Mouse (Mus musculus) cerebellum, postnatal 25 days (tissue): ENCODE data around the gene 4930583I09Rik.

Experiments used
- DNase-seq, 2 experiments: peaks; one replicate each; pipeline ENCODE4 v3.0.0; 2021; ENCODE audit warnings: mixed read lengths in 2 of 2

4930583I09Rik gene

GRCm38 (mm10) chr17:64835928-64836327 lies at the start of gene 4930583I09Rik:
Gene 4930583I09Rik, minus strand, starts transcription at chr17:64836071.
- peak in 1 of 2 experiments; percentile 17 for DNase-seq

GRCm38 (mm10) chr17:64876111-64876510 lies 40.2 kb upstream of the 4930583I09Rik start:
- DNase-seq, result peak; percentile 33 to 39

- peak; percentile 29 to 57 for DNase-seq
Measured at GRCm38 (mm10) chr17:64873651-64874072, 37.8 kb upstream of the 4930583I09Rik start.

- no peak for DNase-seq
Measured at GRCm38 (mm10) chr17:64863817-64864216, 27.9 kb upstream of the 4930583I09Rik start.

- no peak for DNase-seq
Measured at GRCm38 (mm10) chr17:64860963-64861362, 25.1 kb upstream of the 4930583I09Rik start.

- no peak for DNase-seq
Measured at GRCm38 (mm10) chr17:64858848-64859247, 23.0 kb upstream of the 4930583I09Rik start.

GRCm38 (mm10) chr17:64848031-64848430 lies 12.2 kb upstream of the 4930583I09Rik start:
- no peak for DNase-seq

GRCm38 (mm10) chr17:64846654-64847053 lies 10.8 kb upstream of the 4930583I09Rik start:
- DNase-seq, result no peak

- DNase-seq, result no peak
Measured at GRCm38 (mm10) chr17:64836892-64837291, 1.0 kb upstream of the 4930583I09Rik start.

- DNase-seq, result no peak
Measured at GRCm38 (mm10) chr17:64836352-64836751, 481 bp upstream of the 4930583I09Rik start.

- DNase-seq, result peak; percentile 53 to 55
Measured at GRCm38 (mm10) chr17:64833906-64834490, 1.9 kb downstream of the 4930583I09Rik start.

- DNase-seq, result peak; percentile 61 to 67
Measured at GRCm38 (mm10) chr17:64833071-64833470, 2.8 kb downstream of the 4930583I09Rik start.

GRCm38 (mm10) chr17:64827482-64827881 lies 8.4 kb downstream of the 4930583I09Rik start:
- no peak for DNase-seq

GRCm38 (mm10) chr17:64826843-64827242 lies 9.0 kb downstream of the 4930583I09Rik start:
- no peak for DNase-seq

GRCm38 (mm10) chr17:64822561-64822960 lies 13.3 kb downstream of the 4930583I09Rik start:
- DNase-seq, result peak in 1 of 2 experiments; percentile 22

- no peak for DNase-seq
Measured at GRCm38 (mm10) chr17:64820841-64821593, 14.9 kb downstream of the 4930583I09Rik start.

GRCm38 (mm10) chr17:64816298-64816697 lies 19.6 kb downstream of the 4930583I09Rik start:
- no peak for DNase-seq

- DNase-seq, result peak in 1 of 2 experiments; percentile 20
Measured at GRCm38 (mm10) chr17:64815806-64816205, 20.1 kb downstream of the 4930583I09Rik start.

GRCm38 (mm10) chr17:64813568-64813967 lies 22.3 kb downstream of the 4930583I09Rik start:
- DNase-seq, result no peak

GRCm38 (mm10) chr17:64806035-64806589 lies 29.8 kb downstream of the 4930583I09Rik start:
- no peak for DNase-seq

- DNase-seq, result no peak
Measured at GRCm38 (mm10) chr17:64804375-64805124, 31.3 kb downstream of the 4930583I09Rik start.

GRCm38 (mm10) chr17:64802956-64803275 lies 33.0 kb downstream of the 4930583I09Rik start:
- no peak for DNase-seq
